In the genomic region with DNA sequence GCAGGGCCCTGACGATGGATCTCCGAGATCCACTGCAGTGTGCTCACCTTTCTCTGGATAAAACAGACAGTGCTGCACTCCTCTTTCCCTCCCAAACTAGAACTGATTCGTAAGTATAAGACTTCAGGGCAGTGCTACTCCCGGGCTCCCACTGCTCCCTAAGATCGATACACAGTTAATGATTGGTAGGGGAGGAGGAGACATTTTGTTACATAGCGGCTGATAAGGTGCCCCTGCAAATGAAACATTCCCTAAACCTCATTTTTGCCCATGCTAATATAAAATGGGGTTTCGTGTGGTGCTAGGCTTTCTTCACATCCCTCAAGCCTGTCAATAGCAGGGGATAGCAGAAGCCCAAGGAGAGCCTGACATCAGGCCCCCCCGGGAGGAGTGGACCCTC, we compare ENCODE assay signal across 28 mouse cellular contexts.
"Had no signal": no experiment of that assay in that cellular context is flagged by ENCODE, and none has a peak within 500 bp of the region (broad histone marks: within the 10 kb centered on the region; RNA-seq: fewer than 3 reads in every experiment).

No protein-coding gene starts in this region.

- H3K36me3 ChIP-seq: heart, embryonic 13.5 days; heart, embryonic 15.5 days; hindbrain, embryonic 10.5 days; hindbrain, embryonic 12.5 days; kidney, embryonic 15.5 days; limb, embryonic 13.5 days; limb, embryonic 15.5 days had no signal

- H3K4me2 ChIP-seq: heart, embryonic 11.5 days; heart, embryonic 13.5 days; heart, embryonic 15.5 days; hindbrain, embryonic 12.5 days; hindbrain, embryonic 14.5 days; kidney, embryonic 15.5 days; limb, embryonic 13.5 days; limb, embryonic 15.5 days had no signal

- DNase-seq: gastrocnemius, adult 2 months; gastrocnemius, postnatal 10 days; gastrocnemius, postnatal 25 days; heart, adult 2 months; heart, postnatal 14 days; heart, postnatal 36 days; kidney, adult 18-20 months; kidney, adult 9 months; kidney, postnatal 14 days; kidney, postnatal 36 days; layer of hippocampus, adult 9-11 months; layer of hippocampus, postnatal 36 days; left cerebral cortex, postnatal 4 days had no signal

- H3K9ac ChIP-seq: heart, embryonic 13.5 days; heart, embryonic 15.5 days; hindbrain, embryonic 12.5 days; hindbrain, embryonic 14.5 days; kidney, embryonic 15.5 days; limb, embryonic 13.5 days; limb, embryonic 15.5 days; liver, embryonic 14.5 days had no signal

- H3K4me1 ChIP-seq: heart, embryonic 13.5 days; heart, embryonic 15.5 days; hindbrain, embryonic 10.5 days; hindbrain, embryonic 12.5 days; kidney, embryonic 15.5 days; limb, embryonic 13.5 days; limb, embryonic 15.5 days had no signal

- H3K4me3 ChIP-seq: gastrocnemius, adult 2 months; heart, adult 2 months; heart, embryonic 13.5 days; heart, embryonic 15.5 days; hindbrain, embryonic 10.5 days; hindbrain, embryonic 12.5 days; kidney, embryonic 15.5 days; limb, embryonic 13.5 days; limb, embryonic 15.5 days had no signal

- ATAC-seq: forebrain, embryonic 16.5 days; hindbrain, embryonic 16.5 days; inflammation-experienced regulatory T-cells, adult 6 months; intestine, postnatal 0 days had no signal

- H3K27ac ChIP-seq: gastrocnemius, adult 2 months; heart, adult 2 months; heart, embryonic 13.5 days; heart, embryonic 15.5 days; hindbrain, embryonic 10.5 days; hindbrain, embryonic 12.5 days; hindbrain, embryonic 14.5 days; kidney, embryonic 15.5 days; kidney, postnatal 0 days; limb, embryonic 13.5 days; limb, embryonic 15.5 days; liver, embryonic 14.5 days had no signal

- H3K9me3 ChIP-seq: heart, embryonic 13.5 days; heart, embryonic 15.5 days; hindbrain, embryonic 10.5 days; hindbrain, embryonic 12.5 days; kidney, embryonic 15.5 days; limb, embryonic 13.5 days; limb, embryonic 15.5 days had no signal

- H3K27me3 ChIP-seq: heart, embryonic 13.5 days; heart, embryonic 15.5 days; hindbrain, embryonic 12.5 days; kidney, embryonic 15.5 days; limb, embryonic 13.5 days; limb, embryonic 15.5 days had no signal
